Mouse (Mus musculus) forebrain, embryonic 16.5 days (tissue): ENCODE data around the gene Zdhhc3. TPM values are rescaled to one million over a fixed set of nuclear protein-coding genes. Genes with fewer than 3 reads are reported as not detected.

Source experiments
- ATAC-seq: fragments of 200-750 bp; cut with Nextera tagmentation; 2 replicates; pipeline ENCODE4 v1.8.0; 2017; ENCODE audit warnings: mild to moderate bottlenecking, moderate library complexity
- H3K27ac ChIP-seq: fragments of 300-500 bp; sonication (generic); 2 replicates; pipeline ENCODE4 v1.5.1; 2014; ENCODE audit warnings: low read length, control low read depth
- H3K27me3 ChIP-seq: fragments of 300-500 bp; sonication (generic); replicated peaks from 2 replicates; pipeline ENCODE4 v1.6.1; 2014; ENCODE audit warnings: low read length; ENCODE audit not compliant: control insufficient read depth, insufficient read depth
- H3K36me3 ChIP-seq: fragments of 300-500 bp; sonication (generic); 2 replicates; pipeline ENCODE4 v1.6.1; 2014; ENCODE audit not compliant: control insufficient read depth, insufficient read depth
- H3K4me1 ChIP-seq: fragments of 300-500 bp; sonication (generic); replicated peaks from 2 replicates; pipeline ENCODE4 v1.6.1; 2014; ENCODE audit warnings: low read length; ENCODE audit not compliant: control insufficient read depth, insufficient read depth
- H3K4me2 ChIP-seq: fragments of 300-500 bp; sonication (generic); 2 replicates; pipeline ENCODE4 v1.6.1; 2014; ENCODE audit warnings: mild to moderate bottlenecking, low read length, control low read depth
- H3K4me3 ChIP-seq: fragments of 300-500 bp; sonication (generic); replicated peaks from 2 replicates; pipeline ENCODE4 v1.5.1; 2014; ENCODE audit warnings: mild to moderate bottlenecking, low read length, control low read depth
- H3K9ac ChIP-seq: fragments of 300-500 bp; sonication (generic); replicated peaks from 2 replicates; pipeline ENCODE4 v1.6.1; 2014; ENCODE audit warnings: low read depth, low read length, control low read depth
- H3K9me3 ChIP-seq: fragments of 300-500 bp; sonication (generic); 2 replicates; pipeline ENCODE4 v1.6.1; 2016; ENCODE audit warnings: low read length; ENCODE audit not compliant: control insufficient read depth
- WGBS: fragments of 180-500 bp; shearing (Covaris S2); extraction: QIAGEN DNeasy Blood & Tissue Kit; methylation state at CpG from one replicate; pipeline ENCODE4 v1.1.7; 2014; 5-methylcytosine and 5-hydroxymethylcytosine counted together
- polyA plus RNA-seq: library from polyadenylated mRNA; unstranded; fragments of >200 nt; fragmentation: Nextera tagmentation; extraction: Ambion mirVana; gene quantifications from 2 replicates; pipeline ENCODE4 v1.2.1, GENCODE M21; 2015

Gene Zdhhc3
- polyA plus RNA-seq, 1 experiment from 2014 or later: 82.1 TPM

DNA sequence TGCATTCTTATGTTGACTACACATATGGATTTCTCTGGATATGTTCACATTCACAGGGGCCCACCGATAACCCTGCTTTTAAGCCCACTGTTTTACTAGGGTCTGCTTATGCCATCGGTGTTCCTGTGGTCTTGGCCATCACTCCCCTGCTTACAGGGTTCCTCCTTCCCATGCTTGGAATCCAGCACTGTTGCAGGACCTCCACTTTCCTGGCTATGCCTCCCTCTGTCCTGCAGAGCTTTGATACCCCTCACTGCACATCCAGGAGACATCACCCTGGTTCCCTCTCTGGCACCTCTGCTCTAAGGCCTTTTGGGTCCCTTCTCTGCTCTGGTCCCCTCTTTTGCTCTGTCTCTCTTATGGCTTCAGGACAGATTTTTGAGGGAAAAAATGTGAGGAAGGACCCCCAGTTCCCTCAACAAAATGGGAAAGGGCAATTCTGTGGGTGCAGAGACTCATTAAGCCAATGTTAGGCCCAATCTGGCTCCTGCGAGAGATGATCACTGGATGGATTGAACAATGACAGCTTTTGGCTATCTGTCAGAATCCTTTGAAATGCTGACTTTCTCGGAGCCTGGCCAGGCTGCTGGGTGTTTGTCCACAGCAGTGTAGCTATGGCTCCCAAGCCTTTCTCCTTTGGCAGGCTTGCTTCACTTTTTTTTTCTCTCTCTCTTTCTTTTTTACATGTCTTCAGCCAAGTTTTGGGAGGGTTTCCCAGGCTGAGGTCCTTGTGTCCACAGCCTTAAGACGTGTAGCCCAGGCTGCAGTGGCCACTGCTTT is 37.4 kb upstream of the Zdhhc3 start, which contains the start of gene Clec3b:
Clec3b (plus strand) TSS at position 706 of the 780 bp plus-strand sequence.
- Histone ChIP-seq H3K27ac (no peak within 1 kb of the TSS), H3K27me3 (no peaks in the 10 kb centered on the region), H3K9ac (no peak within 1 kb of the TSS), H3K4me2 (no peak within 1 kb of the TSS), H3K4me3 (no peak within 1 kb of the TSS), H3K36me3 (no peaks in the 10 kb centered on the region), H3K4me1 (no peaks in the 10 kb centered on the region), H3K9me3 (no peaks in the 10 kb centered on the region)
- 72% methylated on average over 5 of the region's 5 CpGs for WGBS
- no peak for ATAC-seq

DNA sequence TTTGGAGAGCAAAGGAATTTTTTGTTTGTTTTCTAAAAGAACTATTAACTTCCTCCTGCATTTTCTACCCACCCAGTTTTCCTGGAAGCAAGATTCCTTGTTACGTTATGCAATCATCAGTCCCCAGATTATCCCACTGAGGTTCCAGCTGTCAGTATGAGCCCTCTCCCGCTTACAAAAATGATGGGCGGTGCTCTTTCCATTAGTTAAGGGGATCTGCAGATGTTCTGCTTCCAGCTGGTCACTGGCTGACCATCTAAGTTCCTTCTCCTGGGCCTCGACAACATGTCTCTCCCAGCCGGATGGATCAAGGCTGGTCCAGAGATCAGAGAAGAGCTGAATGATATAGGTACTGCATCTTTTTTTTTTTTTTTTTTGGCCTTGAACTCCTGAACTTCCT is 35.4 kb upstream of the Zdhhc3 start:
- H3K4me3 ChIP-seq: no peak overlapping the region
- peaks cover 2% of the 10 kb centered on the region; the same call in 1 of the 2 replicates for H3K36me3 ChIP-seq
- no peak overlapping the region for H3K27ac ChIP-seq
- ATAC-seq: no peak
- H3K9me3 ChIP-seq: no peaks in the 10 kb centered on the region
- H3K4me1 ChIP-seq: no peaks in the 10 kb centered on the region
- H3K27me3 ChIP-seq: no peaks in the 10 kb centered on the region
- no peak overlapping the region for H3K4me2 ChIP-seq
- 87% methylated on average over 5 of the region's 5 CpGs for WGBS
- no peak overlapping the region for H3K9ac ChIP-seq

GRCm38 (mm10) chr9:123139887-123140614 is 27.0 kb upstream of the Zdhhc3 start:
- 76% methylated on average over 4 of the region's 4 CpGs for WGBS
- H3K27ac ChIP-seq: no peak overlapping the region
- H3K4me3 ChIP-seq: no peak overlapping the region
- H3K4me1 ChIP-seq: no peaks in the 10 kb centered on the region
- no peaks in the 10 kb centered on the region for H3K27me3 ChIP-seq
- no peak for ATAC-seq
- H3K36me3 ChIP-seq: peaks cover 8% of the 10 kb centered on the region
- H3K9ac ChIP-seq: no peak overlapping the region
- H3K4me2 ChIP-seq: no peak overlapping the region
- no peaks in the 10 kb centered on the region for H3K9me3 ChIP-seq

GRCm38 (mm10) chr9:123138891-123139474 is 26.0 kb upstream of the Zdhhc3 start:
- no peak for ATAC-seq
- H3K27ac ChIP-seq: no peak overlapping the region

GRCm38 (mm10) chr9:123136953-123137682 is 24.1 kb upstream of the Zdhhc3 start:
- Histone ChIP-seq H3K4me3 (no peak overlapping the region), H3K9ac (no peak overlapping the region), H3K27me3 (no peaks in the 10 kb centered on the region), H3K9me3 (no peaks in the 10 kb centered on the region), H3K36me3 (peaks cover 10% of the 10 kb centered on the region), H3K27ac (no peak overlapping the region), H3K4me1 (no peaks in the 10 kb centered on the region), H3K4me2 (no peak overlapping the region)
- WGBS: 88% methylated on average over 7 of the region's 7 CpGs
- ATAC-seq: no peak

More at GRCm38 (mm10) chr9:123138891-123139474, 26.0 kb upstream of the Zdhhc3 start:
- Histone ChIP-seq H3K9me3 (no peaks in the 10 kb centered on the region), H3K4me3 (no peak overlapping the region), H3K4me2 (no peak overlapping the region), H3K36me3 (peaks cover 11% of the 10 kb centered on the region), H3K27me3 (no peaks in the 10 kb centered on the region), H3K9ac (no peak overlapping the region), H3K4me1 (no peaks in the 10 kb centered on the region)
- 77% methylated on average over 5 of the region's 5 CpGs for WGBS

DNA sequence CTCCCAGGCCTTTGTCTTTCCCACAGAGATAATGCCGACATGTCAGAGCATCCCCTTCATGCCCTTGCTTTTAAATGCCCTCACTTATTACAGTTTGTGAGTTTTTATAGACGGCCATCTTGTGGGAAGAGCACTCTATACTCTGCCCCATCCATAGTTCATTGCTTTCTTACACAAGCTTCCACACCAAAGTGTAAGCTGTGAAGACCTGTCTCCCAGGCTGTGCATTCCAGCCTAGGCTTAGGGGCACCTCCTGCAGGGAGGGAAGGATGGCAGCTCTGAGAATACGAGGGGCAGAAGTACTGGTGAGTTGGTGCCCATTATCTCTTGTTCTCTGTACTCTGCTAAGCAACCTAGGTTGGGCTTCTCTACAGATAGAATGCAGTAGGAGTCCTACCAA is 20.0 kb upstream of the Zdhhc3 start:
- peaks cover 33% of the 10 kb centered on the region for H3K36me3 ChIP-seq
- no peak for ATAC-seq
- H3K9me3 ChIP-seq: no peaks in the 10 kb centered on the region
- H3K4me3 ChIP-seq: no peak overlapping the region
- WGBS: 90% methylated on average over 3 of the region's 3 CpGs
- no peaks in the 10 kb centered on the region for H3K4me1 ChIP-seq
- H3K27me3 ChIP-seq: no peaks in the 10 kb centered on the region
- no peak overlapping the region for H3K27ac ChIP-seq
- H3K9ac ChIP-seq: no peak overlapping the region
- H3K4me2 ChIP-seq: no peak overlapping the region

GRCm38 (mm10) chr9:123127663-123128062 is 14.7 kb upstream of the Zdhhc3 start:
- H3K27me3 ChIP-seq: no peaks in the 10 kb centered on the region
- WGBS: 97% methylated on average over 6 of the region's 6 CpGs
- H3K36me3 ChIP-seq: peaks cover 29% of the 10 kb centered on the region
- H3K9me3 ChIP-seq: no peaks in the 10 kb centered on the region
- no peak overlapping the region for H3K4me2 ChIP-seq
- no peak overlapping the region for H3K27ac ChIP-seq
- H3K4me1 ChIP-seq: no peaks in the 10 kb centered on the region
- no peak for ATAC-seq
- no peak overlapping the region for H3K4me3 ChIP-seq
- H3K9ac ChIP-seq: no peak overlapping the region

DNA sequence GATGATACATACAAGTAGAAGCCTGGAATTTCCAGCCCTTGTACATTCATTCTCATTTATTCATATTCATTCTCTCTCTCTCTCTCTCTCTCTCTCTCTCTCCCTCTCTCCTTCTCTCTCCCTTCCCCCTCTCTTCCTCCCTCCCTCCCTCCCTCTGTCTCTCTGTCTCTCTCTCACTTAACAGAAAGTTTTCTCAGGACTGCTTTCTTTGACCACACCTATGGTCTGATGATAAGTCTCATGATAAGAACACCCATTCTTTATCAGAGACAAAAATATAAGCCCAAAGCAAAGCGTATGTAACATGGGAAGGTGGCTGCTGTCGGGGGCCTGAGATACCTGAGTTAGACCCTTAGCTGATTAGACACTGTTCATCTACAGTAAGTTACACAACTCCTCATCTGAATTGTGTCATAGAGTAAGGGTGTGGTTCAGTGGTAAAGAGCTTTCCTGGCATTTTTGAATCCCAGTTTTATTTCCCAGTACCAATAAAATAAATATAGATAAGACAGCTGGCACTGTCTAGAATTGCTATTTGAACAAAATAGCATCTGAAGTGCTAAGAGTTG is 11.5 kb upstream of the Zdhhc3 start:
- H3K27ac ChIP-seq: no peak overlapping the region
- WGBS: 95% methylated on average over 2 of the region's 2 CpGs
- H3K4me3 ChIP-seq: no peak overlapping the region
- no peaks in the 10 kb centered on the region for H3K9me3 ChIP-seq
- H3K36me3 ChIP-seq: peaks cover 34% of the 10 kb centered on the region
- no peaks in the 10 kb centered on the region for H3K27me3 ChIP-seq
- H3K4me2 ChIP-seq: no peak overlapping the region
- no peaks in the 10 kb centered on the region for H3K4me1 ChIP-seq
- no peak for ATAC-seq
- no peak overlapping the region for H3K9ac ChIP-seq
